Mouse (Mus musculus) urinary bladder, postnatal 10 days (tissue): ENCODE measurements around the gene March8.

Experiments used
- DNase-seq: peaks from one replicate; pipeline ENCODE4 v3.0.0; 2022; ENCODE audit warnings: low spot score

Gene March8

GRCm38 (mm10) chr6:116374136-116374535, 36.3 kb downstream of the March8 start:
- DNase-seq = no peak

DNA sequence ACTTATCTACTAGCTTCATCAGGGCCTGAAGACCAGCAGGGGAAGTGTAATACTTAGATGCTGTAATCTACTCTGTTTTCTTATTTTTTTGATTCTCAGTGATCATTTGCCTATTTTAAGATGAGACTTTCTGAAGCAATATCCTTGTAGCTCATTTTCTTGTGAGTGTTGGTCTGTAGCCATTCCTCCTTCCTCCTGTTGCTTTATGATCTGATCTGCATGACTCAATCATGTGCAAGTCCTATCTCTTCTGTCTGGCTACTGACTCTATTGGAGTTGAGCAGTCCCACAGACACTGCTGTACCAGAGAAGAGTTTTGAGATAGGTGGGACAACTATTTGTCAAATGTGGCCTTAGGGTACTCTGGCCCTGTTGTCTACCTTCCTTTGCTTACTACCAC, 36.8 kb downstream of the March8 start:
- no peak for DNase-seq

DNA sequence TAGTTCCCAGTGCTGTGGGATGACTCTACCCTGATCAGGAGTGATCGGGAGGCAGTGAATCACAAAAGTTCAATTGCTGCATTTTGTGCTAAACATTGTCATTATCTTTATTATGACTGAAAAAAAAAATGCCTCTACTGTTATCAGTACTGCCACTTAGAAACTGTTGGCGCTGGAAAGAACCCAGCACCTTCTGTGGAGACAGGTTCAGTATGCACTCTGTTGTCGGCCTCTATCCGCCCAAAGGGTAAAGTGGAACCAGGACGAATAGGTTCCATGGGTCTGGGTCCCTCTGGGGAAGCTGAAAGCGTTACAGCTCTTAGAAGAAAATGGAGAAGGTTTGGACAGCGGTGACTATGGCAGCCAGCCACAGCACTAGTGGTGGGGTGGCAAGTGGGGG, 41.1 kb downstream of the March8 start:
- no peak for DNase-seq

- DNase-seq = no peak
Measured at GRCm38 (mm10) chr6:116380157-116380556, 42.3 kb downstream of the March8 start.

DNA sequence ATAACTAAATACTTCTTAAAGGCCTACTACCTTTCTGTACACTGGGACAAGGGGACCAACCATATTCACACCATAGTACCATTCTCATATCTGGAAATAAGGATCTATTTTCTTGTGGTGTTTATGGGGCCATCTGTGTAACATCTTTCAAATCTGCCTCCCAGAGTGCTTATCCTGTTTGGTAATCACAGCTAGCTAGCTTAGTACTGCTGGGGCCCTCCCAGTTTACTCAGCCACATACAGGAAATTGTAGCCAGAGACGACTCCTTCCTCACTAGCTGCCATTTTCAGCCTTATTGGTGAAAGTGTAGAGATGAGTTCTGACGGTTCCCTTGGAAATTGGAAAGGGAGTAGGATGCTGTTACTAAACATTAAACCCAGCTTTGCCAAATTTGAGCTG, 43.8 kb downstream of the March8 start:
- DNase-seq = no peak

GRCm38 (mm10) chr6:116383582-116383981, 45.8 kb downstream of the March8 start:
- DNase-seq = no peak

- DNase-seq = no peak
Measured at GRCm38 (mm10) chr6:116385194-116386044, 47.6 kb downstream of the March8 start.

DNA sequence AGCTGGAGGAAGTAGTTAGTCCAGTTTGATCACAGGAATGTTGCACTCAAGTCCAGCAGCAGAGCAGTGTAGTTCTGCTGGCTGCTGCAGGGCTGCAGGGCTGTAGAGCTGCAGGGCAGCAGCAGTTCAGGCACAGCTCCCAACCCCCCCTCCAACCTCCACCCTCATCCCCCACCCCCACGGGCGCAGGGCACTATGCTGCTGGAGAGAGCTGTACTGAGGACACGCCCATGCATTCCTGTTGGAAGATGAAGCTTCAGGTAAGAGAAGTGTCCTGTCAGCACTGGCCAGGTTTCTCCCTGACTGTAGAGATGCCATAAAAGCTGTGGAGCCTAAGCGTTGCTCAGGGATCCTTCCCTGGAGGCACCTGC, 48.2 kb downstream of the March8 start:
- DNase-seq = no peak

GRCm38 (mm10) chr6:116386506-116386905, 48.7 kb downstream of the March8 start:
- DNase-seq = no peak

DNA sequence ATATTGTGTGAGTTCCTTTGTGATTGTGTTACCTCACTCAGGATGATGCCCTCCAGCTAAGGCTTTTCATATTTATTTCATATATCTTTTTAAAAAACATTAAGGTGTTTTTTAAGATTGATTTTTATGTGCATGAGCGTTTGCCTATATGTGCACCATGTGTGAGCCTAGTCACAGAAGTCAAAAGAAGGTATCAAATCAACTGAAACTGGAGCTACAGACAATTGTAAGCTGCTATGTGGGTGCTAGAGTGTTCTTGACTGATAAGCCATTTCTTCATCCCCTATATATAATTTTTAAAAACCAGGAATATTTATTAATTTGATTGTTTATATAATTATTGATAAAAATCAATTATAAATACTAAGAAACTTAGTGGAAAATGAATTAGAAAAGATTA, 50.2 kb downstream of the March8 start:
- no peak for DNase-seq

DNA sequence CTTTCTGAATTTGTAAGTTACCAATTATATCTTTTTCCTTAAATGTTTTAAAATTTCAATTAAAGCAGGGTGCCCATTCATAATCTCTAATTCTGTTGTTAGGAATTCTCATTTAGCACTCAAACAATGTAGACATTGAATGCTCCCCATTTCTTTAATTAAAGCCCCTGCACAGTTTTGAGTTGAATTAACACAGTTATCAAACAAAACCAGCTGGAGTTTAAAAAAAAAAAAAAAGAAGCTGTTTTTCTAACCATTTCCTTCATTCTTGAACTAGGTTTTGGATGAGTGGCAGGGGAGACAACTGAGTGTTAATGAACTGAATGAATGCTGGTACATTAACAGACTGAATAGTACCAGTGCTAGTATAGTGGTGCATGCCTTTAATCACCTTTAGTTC, 51.7 kb downstream of the March8 start:
- DNase-seq = no peak

GRCm38 (mm10) chr6:116394916-116395648, 57.3 kb downstream of the March8 start:
- DNase-seq = no peak

DNA sequence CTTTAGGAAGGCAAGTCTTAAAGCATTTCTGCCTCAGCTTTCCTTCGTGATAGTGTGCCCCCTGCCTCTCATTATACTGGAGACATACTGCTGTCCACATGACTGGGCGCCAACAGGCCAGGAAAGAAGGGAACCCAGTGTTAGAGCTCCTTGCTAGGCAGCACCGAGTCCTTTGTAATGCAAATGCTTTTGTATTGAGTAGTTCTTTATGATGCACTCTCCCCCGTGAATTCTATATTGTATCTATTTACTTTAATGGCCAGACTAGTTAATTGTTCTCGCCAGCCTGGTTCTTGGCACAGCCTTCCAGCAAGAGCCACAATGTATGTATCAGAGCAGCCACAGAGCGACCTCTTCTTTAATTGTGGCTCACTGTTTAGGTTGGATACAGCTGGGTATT, 59.8 kb downstream of the March8 start:
- DNase-seq = no peak

DNA sequence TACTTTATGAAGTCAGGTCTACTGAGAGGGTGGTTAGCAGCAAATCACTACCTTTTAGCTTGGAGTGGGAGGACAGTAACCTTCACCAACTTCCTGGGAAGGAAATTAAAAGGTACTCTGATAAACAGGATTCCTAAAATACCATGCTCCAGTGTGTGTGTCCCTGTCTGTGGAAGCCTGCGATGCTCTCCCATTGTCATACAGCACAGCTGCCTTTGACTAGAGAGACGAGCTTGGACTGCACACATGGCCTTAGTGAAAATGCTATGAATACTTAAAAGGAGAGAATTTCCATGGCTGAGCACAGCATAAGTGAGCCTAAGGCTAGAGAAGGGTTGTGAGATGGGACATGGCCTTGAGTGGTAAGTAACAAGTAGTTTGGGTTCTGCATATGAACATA, 60.3 kb downstream of the March8 start:
- DNase-seq = no peak

- DNase-seq = no peak
Measured at GRCm38 (mm10) chr6:116401746-116402423, 64.1 kb downstream of the March8 start.

GRCm38 (mm10) chr6:116402426-116402825, 64.6 kb downstream of the March8 start:
- no peak for DNase-seq

GRCm38 (mm10) chr6:116405243-116405642, 67.4 kb downstream of the March8 start:
- DNase-seq = no peak

DNA sequence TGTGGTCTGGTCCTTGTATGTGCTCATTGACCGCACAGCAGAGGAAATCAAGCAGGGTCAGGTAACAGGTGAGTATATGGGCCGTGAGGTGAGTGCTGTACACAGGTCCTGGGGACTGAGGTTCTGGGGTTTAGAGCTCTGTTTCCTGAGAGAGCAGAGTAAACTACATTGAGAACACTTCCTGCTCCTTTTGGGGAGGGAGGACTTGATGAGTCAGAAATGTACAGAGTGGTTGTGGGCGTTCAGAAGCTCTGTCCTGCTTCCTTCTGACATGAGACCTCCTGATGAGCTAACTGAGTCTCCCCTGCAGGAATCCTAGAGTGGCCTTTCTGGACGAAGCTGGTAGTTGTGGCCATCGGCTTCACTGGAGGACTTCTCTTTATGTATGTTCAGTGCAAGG, 67.9 kb downstream of the March8 start:
- no peak for DNase-seq

DNA sequence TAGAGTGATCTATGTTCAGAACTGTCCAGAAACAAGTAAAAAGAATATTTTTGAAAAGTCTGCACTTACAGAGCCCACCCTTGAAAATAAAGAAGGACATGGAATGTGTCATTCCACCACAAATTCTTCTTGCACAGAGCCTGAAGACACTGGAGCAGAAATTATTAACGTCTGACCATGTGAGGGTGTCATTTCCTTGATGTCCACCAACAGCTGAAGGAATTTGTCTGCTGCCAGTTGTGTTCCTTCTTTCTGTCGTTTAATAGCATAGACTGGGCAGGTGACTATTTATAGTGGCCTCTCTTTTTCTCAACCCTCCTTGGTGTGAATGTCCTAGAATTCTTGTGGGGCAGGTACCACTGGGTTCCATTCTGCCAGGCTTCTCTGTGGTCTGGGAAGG, 68.3 kb downstream of the March8 start:
- DNase-seq = no peak

GRCm38 (mm10) chr6:116406680-116407079, 68.9 kb downstream of the March8 start:
- no peak for DNase-seq

GRCm38 (mm10) chr6:116407216-116407615, 69.4 kb downstream of the March8 start:
- no peak for DNase-seq

DNA sequence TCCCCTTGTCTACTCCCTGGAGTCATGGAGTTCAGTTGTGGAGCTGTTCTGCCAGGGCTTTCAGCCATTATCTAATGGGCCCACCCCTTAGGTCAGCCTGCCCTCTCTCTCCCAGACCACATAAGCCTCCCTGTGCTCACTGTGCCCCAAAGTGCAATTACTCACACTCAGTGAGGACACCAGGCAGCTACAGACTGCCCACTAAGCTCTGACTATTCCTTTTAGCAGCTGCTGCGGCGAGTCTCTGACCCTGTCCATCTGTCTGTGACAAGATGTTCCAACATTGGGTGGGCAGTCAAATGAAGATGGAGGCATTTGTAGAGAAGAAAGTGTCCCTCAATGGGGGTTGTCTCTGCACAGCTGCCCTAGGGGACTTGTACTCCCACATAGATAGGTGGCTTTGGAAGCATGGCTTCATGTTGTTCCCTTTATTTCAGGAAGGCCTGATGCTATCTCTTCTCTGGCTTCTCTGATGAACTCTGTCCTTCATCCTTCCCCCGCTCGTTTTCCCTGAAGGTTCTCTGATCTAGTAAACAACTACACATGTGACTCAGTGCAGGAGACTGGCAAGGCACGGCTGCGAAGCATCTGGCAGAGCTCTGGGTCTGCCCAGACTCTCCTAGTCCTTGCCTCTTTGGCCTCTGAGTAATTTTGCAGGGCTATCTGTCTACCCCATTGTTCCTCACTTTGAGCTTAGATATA, 70.3 kb downstream of the March8 start:
- DNase-seq = no peak
